Mouse (Mus musculus) ES-E14 (cell line): ENCODE data around the gene Sptb. TPM values are rescaled to one million over a fixed set of nuclear protein-coding genes. Genes with fewer than 3 reads are reported as not detected.
A peak's percentile ranks its signal among the peaks of the same experiment; 100 is the strongest.

Experiments
- DNase-seq: peaks from one replicate; pipeline ENCODE4 v3.0.0-alpha.2; 2013; ENCODE audit warnings: low read depth, low spot score
- H3K27ac ChIP-seq: 2 replicates; pipeline ENCODE4 v1.5.1; 2012; ENCODE audit warnings: low read depth, mild to moderate bottlenecking, low read length, moderate library complexity, mixed read lengths; ENCODE audit not compliant: poor library complexity, insufficient read depth, severe bottlenecking
- H3K36me3 ChIP-seq: 2 replicates; pipeline ENCODE4 v1.6.1; 2012; ENCODE audit warnings: mild to moderate bottlenecking, low read length, moderate library complexity, mixed read lengths; ENCODE audit not compliant: control insufficient read depth, poor library complexity, insufficient read depth, severe bottlenecking
- H3K4me1 ChIP-seq, 2 experiments: fragments of 150-350 bp in 1 of 2; sonication (generic) in 1 of 2; 2 replicates each; pipeline ENCODE4 v1.6.1; 2012; ENCODE audit warnings: low read length in 2 of 2, mild to moderate bottlenecking in 1 of 2, mixed read lengths in 1 of 2; ENCODE audit not compliant: control insufficient read depth in 2 of 2, insufficient read depth in 2 of 2, poor library complexity in 1 of 2
- H3K4me3 ChIP-seq, 2 experiments: fragments of 150-350 bp in 1 of 2; sonication (generic) in 1 of 2; 2 replicates each; pipeline ENCODE4 v1.5.1; 2012; ENCODE audit warnings: low read length in 2 of 2, low read depth in 1 of 2, mild to moderate bottlenecking in 1 of 2, mixed read lengths in 1 of 2; ENCODE audit not compliant: insufficient read depth in 1 of 2, poor library complexity in 1 of 2, severe bottlenecking in 1 of 2
- H3K9ac ChIP-seq: 2 replicates; pipeline ENCODE4 v1.6.1; 2012; ENCODE audit warnings: low read depth, mild to moderate bottlenecking, low read length, mixed read lengths; ENCODE audit not compliant: poor library complexity, insufficient read depth, severe bottlenecking
- H3K9me3 ChIP-seq: fragments of 150-350 bp; sonication (generic); 2 replicates; pipeline ENCODE4 v1.6.1; 2012; ENCODE audit warnings: low read depth, mild to moderate bottlenecking, low read length; ENCODE audit not compliant: control insufficient read depth, insufficient read depth
- CHD2 ChIP-seq: IDR thresholded peaks from 2 replicates; pipeline ENCODE4 v1.6.1; 2014; ENCODE audit warnings: mild to moderate bottlenecking, low read depth, low read length, inconsistent platforms
- HCFC1 ChIP-seq: IDR thresholded peaks from 2 replicates; pipeline ENCODE4 v1.6.1; 2012; ENCODE audit warnings: low read length, inconsistent platforms, borderline replicate concordance; ENCODE audit not compliant: insufficient read depth
- MAFK ChIP-seq: IDR thresholded peaks from 2 replicates; pipeline ENCODE4 v1.6.1; 2014; ENCODE audit warnings: mild to moderate bottlenecking, low read depth, low read length, inconsistent platforms; ENCODE audit not compliant: insufficient read depth
- ZC3H11A ChIP-seq: IDR thresholded peaks from 2 replicates; pipeline ENCODE4 v1.6.1; 2012; ENCODE audit warnings: low read depth, mild to moderate bottlenecking, inconsistent platforms, low read length, borderline replicate concordance
- ZNF384 ChIP-seq: IDR thresholded peaks from 2 replicates; pipeline ENCODE4 v1.6.1; 2012; ENCODE audit warnings: low read depth, low read length, inconsistent platforms
- in situ Hi-C, 2 experiments: fragments of 600-800 bp; cut with MboI; formaldehyde crosslinking; loops; one replicate each; pipeline ENCODE4 v1.15.1; 2025; ENCODE audit warnings: low sequenced_read_pairs in 2 of 2, inconsistent platforms in 1 of 2; ENCODE audit not compliant: unreplicated experiment in 2 of 2
- total RNA-seq: library from RNA; depleted of rRNA; stranded (reverse); fragments of 300-350 nt; gene quantifications from 2 replicates; pipeline ENCODE4 v1.2.3, GENCODE M21; 2012; rRNA removed

Sptb gene
- total RNA-seq: 3.6 and 4.2 TPM in 2 replicates

DNA sequence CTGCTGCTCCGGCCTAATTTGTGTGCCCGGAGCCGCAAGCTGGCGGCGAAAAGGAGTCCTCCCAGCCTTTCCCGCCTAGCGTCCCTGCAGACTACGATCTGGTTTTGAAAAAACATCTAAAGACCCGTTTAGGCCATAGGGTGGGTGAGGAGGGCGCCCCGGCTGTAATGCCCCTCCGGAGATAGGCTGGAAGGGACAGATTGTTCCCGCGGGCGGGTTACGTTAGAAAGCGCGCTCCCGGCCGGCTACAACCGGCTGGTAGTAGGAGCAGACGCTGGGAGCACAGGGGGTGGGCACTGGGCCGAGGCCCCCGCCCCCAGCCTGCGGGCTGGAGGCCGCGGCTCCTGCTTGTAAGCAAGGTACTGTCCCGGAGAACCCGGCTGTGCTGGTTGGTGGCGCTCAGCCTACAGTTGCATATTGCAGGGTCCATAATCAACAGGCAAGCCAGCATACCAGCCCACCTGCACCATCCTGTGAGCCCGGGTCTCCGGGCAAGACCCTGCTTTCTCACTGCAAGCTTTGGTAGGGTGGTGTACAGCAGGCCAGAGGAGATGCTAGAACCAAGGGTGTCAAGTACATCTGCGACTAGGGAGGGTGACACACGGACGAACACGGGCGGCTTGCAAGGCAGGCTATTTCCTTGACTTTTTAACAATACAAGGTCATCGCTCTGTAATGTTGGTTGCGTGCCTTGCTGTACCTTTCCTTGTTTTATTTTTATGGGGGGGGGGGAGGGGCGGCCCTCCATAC lies at the start of gene Sptb:
TSS of gene Sptb (minus strand) at position 197 of the 750 bp plus-strand sequence.
- H3K27ac ChIP-seq: peak within 1 kb of the TSS; percentile 74; the same call in 1 of the 2 replicates
- H3K9ac ChIP-seq: peak within 1 kb of the TSS; percentile 86
- in situ Hi-C loops: no loop called here
- H3K9me3 ChIP-seq: no peaks in the 10 kb centered on the region
- H3K36me3 ChIP-seq: no peaks in the 10 kb centered on the region
- TF ChIP-seq MAFK (no peak), ZC3H11A (no peak), CHD2 (no peak), ZNF384 (no peak), HCFC1 (0 out of 2 replicates have a peak, but pooled peaks have one; percentile 45)
- H3K4me1 ChIP-seq: peaks cover 0 to 3% of the 10 kb centered on the region in 2 experiments; a peak in 1 of 4 replicates
- peak; percentile 37 for DNase-seq
- peak within 1 kb of the TSS; percentile 74 to 93 for H3K4me3 ChIP-seq

DNA sequence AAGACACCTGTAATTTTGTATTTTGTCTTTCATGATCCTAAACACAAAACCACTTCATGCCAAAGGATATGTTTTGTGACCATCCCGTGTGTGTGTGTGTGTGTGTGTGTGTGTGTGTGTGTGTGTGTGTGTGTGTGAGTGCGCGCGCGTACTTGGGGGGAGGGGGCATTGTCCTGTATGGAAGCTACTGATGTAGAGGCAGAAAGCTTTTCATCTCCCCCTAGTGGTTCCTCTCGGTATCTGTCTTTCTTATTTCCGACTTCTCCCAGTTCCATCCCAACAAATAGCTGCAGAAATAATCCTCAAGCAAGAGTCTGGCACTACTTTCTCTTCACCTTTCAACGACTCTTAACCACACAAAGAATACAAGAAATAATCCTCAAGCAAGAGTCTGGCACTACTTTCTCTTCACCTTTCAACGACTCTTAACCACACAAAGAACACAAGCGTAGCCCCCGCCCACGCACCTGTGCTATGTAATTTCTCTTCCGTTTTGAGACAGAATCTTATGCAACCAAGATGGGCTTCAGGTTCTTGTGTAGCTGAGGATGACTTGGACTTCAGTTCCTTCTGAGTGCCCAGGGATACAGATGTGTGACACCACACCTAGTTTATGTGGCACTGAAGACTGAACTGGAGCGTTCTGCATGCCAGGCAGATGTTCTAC lies 42.4 kb upstream of the Sptb start:
- Histone ChIP-seq H3K4me3 (no peak overlapping the region), H3K9me3 (peaks cover 5% of the 10 kb centered on the region; the same call in 1 of the 2 replicates), H3K9ac (no peak overlapping the region), H3K27ac (no peak overlapping the region), H3K36me3 (no peaks in the 10 kb centered on the region), H3K4me1 (no peaks in the 10 kb centered on the region)
- no peak for TF ChIP-seq ZNF384
- TF ChIP-seq MAFK: no peak
- no peak for TF ChIP-seq HCFC1
- TF ChIP-seq CHD2: no peak
- TF ChIP-seq ZC3H11A: no peak
- peak; percentile 76 for DNase-seq
- in situ Hi-C loops: no loop called here

DNA sequence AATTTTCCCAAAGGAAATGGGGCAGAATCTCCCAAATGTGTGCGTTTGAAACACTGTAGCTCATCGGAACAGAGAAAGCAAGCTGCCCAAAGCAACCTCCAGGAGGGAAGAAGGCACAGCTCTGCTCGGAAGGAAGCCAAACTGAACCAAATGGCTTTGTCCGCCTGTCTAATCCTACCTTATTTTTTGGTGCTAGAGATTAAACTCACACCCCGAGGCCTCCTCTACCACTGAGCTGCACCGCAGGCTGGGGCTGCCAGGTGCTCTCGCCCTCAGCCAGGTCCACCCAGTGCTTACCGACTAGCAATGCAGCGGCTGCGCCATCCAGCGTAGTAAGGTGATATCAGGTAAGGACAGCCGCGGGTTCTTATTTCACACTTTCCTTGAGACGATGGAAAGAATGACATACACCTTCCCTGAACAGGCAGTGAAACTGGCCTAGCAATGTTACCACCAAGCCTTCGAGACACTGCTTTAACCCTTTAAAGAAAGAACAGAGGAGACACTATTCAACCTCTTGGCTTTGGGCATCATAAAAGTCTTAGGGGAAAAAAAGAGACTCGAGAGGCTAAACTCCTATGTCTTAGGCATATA lies 40.6 kb upstream of the Sptb start:
- Histone ChIP-seq H3K4me3 (no peak overlapping the region), H3K9ac (no peak overlapping the region), H3K4me1 (no peaks in the 10 kb centered on the region), H3K36me3 (no peaks in the 10 kb centered on the region), H3K27ac (no peak overlapping the region), H3K9me3 (peaks cover 5% of the 10 kb centered on the region; the same call in 1 of the 2 replicates)
- in situ Hi-C loops: no loop called here
- no peak for DNase-seq
- TF ChIP-seq MAFK: no peak
- no peak for TF ChIP-seq ZNF384
- TF ChIP-seq ZC3H11A: no peak
- TF ChIP-seq CHD2: no peak
- no peak for TF ChIP-seq HCFC1

DNA sequence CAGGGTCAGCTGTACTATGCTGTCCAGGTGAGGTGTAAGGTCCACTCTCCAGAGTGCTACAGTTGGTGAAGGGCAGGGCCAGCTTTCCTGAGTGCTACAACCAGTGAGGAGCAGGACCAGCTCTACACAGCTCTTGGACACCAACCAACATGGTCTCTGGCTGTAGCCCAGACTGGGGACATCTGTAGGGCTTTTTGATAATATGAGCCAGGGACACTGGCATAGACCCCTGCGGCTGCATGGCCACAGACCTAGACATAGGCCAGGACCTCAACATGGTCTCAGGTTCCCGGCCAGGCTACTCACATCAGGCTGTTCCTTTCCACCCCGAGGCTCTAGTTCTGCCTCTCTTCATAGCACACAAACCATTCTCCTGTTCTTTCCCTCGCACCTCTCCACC lies 17.6 kb upstream of the Sptb start:
- Histone ChIP-seq H3K36me3 (no peaks in the 10 kb centered on the region), H3K4me1 (no peaks in the 10 kb centered on the region), H3K9ac (no peak overlapping the region), H3K27ac (no peak overlapping the region), H3K9me3 (no peaks in the 10 kb centered on the region), H3K4me3 (no peak overlapping the region)
- in situ Hi-C loops: no loop called here
- DNase-seq: no peak
- TF ChIP-seq ZNF384 (no peak), CHD2 (no peak), ZC3H11A (no peak), MAFK (no peak), HCFC1 (no peak)
